Mouse (Mus musculus): Measurements from ENCODE around the gene Sdk1. TPM values are rescaled to one million over a fixed set of nuclear protein-coding genes. Genes with fewer than 3 reads are reported as not detected.

Gene Sdk1
- polyA plus RNA-seq, 1 experiment: 1.0 TPM

GRCm38 (mm10) chr5:141873751-141874150 is 632.5 kb downstream of the Sdk1 start:
- no peaks in the 10 kb centered on the region for H3K4me1 ChIP-seq (ENCODE audit: control insufficient read depth, insufficient read depth, insufficient read length, low read length)
- 93% methylated on average over 11 of the region's 11 CpGs for WGBS
- no peak overlapping the region for H3K4me3 ChIP-seq (ENCODE audit: low read depth, low read length)
- TF ChIP-seq POLR2A (IDR thresholded peaks at IDR 0.05; ENCODE audit: low read depth, low read length) (no peak), CTCF (IDR thresholded peaks at IDR 0.05; ENCODE audit: extremely low read depth, insufficient read length, insufficient replicate concordance, low read depth, low read length) (no peak)
- H3K36me3 ChIP-seq (ENCODE audit: control insufficient read depth, insufficient read depth, low read length): no peaks in the 10 kb centered on the region
- H3K27ac ChIP-seq (ENCODE audit: insufficient read depth, low read depth, low read length): no peak overlapping the region
- no peaks in the 10 kb centered on the region for H3K27me3 ChIP-seq (ENCODE audit: control insufficient read depth, insufficient read depth, low read length)

DNA sequence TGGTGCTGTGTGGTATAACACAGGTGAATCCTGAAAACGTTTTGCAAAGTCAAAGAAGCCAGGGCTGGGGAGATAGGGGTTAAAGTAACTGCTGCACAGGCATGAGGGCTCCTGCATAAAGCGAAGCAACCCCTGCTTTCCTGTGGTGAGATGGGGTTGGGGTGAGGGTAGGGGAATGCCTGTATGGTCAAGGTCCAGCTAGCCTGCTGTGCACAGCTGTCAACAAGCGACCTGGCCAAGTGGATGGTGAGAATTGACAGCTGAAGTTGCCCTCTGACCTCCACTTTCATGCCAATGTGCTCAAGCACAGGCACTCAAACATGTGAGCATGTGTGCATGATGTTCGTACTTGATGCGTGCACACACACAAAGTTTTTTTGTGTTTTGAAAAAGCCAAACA is 639.4 kb downstream of the Sdk1 start:
- Histone ChIP-seq H3K27ac (ENCODE audit: insufficient read depth, low read depth, low read length) (no peak overlapping the region), H3K27me3 (ENCODE audit: control insufficient read depth, insufficient read depth, low read length) (no peaks in the 10 kb centered on the region), H3K4me1 (ENCODE audit: control insufficient read depth, insufficient read depth, insufficient read length, low read length) (no peaks in the 10 kb centered on the region), H3K4me3 (ENCODE audit: low read depth, low read length) (no peak overlapping the region), H3K36me3 (ENCODE audit: control insufficient read depth, insufficient read depth, low read length) (no peaks in the 10 kb centered on the region)
- 62% methylated on average over 5 of the region's 5 CpGs for WGBS
- TF ChIP-seq POLR2A (IDR thresholded peaks at IDR 0.05; ENCODE audit: low read depth, low read length) (no peak), CTCF (IDR thresholded peaks at IDR 0.05; ENCODE audit: extremely low read depth, insufficient read length, insufficient replicate concordance, low read depth, low read length) (no peak)

- H3K36me3 ChIP-seq (ENCODE audit: control insufficient read depth, insufficient read depth, low read length): no peaks in the 10 kb centered on the region
- no peak overlapping the region for H3K27ac ChIP-seq (ENCODE audit: insufficient read depth, low read depth, low read length)
- no peaks in the 10 kb centered on the region for H3K4me1 ChIP-seq (ENCODE audit: control insufficient read depth, insufficient read depth, insufficient read length, low read length)
- no peak overlapping the region for H3K4me3 ChIP-seq (ENCODE audit: low read depth, low read length)
- H3K27me3 ChIP-seq (ENCODE audit: control insufficient read depth, insufficient read depth, low read length): no peaks in the 10 kb centered on the region
- 25% methylated on average over 3 of the region's 3 CpGs for WGBS
- TF ChIP-seq POLR2A (IDR thresholded peaks at IDR 0.05; ENCODE audit: low read depth, low read length) (no peak), CTCF (IDR thresholded peaks at IDR 0.05; ENCODE audit: extremely low read depth, insufficient read length, insufficient replicate concordance, low read depth, low read length) (no peak)
Measured at GRCm38 (mm10) chr5:141884111-141884647, 642.9 kb downstream of the Sdk1 start.

DNA sequence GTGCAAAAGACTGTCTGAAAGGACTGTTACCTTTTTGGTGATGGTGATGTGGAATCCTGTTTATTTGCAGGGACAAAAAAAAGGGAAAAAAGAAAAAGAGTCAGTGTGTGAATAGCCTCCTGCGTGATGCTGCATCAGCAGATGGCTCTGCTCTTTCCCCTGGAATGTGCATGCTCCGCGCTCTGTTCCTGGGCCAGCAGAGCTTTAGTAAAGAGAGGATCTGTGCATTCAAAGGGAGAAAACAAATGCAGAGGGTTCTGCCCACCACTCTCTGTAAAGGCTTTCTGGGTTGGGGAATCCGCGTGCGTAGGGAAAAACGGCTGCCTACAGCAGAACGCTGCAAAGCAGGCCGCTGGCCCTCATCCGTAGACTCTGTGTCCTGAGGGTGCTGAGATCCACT is 644.7 kb downstream of the Sdk1 start:
- Histone ChIP-seq H3K27ac (ENCODE audit: insufficient read depth, low read depth, low read length) (no peak overlapping the region), H3K36me3 (ENCODE audit: control insufficient read depth, insufficient read depth, low read length) (no peaks in the 10 kb centered on the region), H3K4me3 (ENCODE audit: low read depth, low read length) (no peak overlapping the region), H3K4me1 (ENCODE audit: control insufficient read depth, insufficient read depth, insufficient read length, low read length) (no peaks in the 10 kb centered on the region), H3K27me3 (ENCODE audit: control insufficient read depth, insufficient read depth, low read length) (no peaks in the 10 kb centered on the region)
- 85% methylated on average over 10 of the region's 10 CpGs for WGBS
- no peak for TF ChIP-seq POLR2A (IDR thresholded peaks at IDR 0.05; ENCODE audit: low read depth, low read length)
- TF ChIP-seq CTCF (IDR thresholded peaks at IDR 0.05; ENCODE audit: extremely low read depth, insufficient read length, insufficient replicate concordance, low read depth, low read length): no peak

- Histone ChIP-seq H3K36me3 (ENCODE audit: control insufficient read depth, insufficient read depth, low read length) (no peaks in the 10 kb centered on the region), H3K4me3 (ENCODE audit: low read depth, low read length) (no peak overlapping the region), H3K27me3 (ENCODE audit: control insufficient read depth, insufficient read depth, low read length) (no peaks in the 10 kb centered on the region), H3K27ac (ENCODE audit: insufficient read depth, low read depth, low read length) (no peak overlapping the region), H3K4me1 (ENCODE audit: control insufficient read depth, insufficient read depth, insufficient read length, low read length) (no peaks in the 10 kb centered on the region)
- 58% methylated on average over 9 of the region's 9 CpGs for WGBS
- TF ChIP-seq CTCF (IDR thresholded peaks at IDR 0.05; ENCODE audit: extremely low read depth, insufficient read length, insufficient replicate concordance, low read depth, low read length): no peak
- no peak for TF ChIP-seq POLR2A (IDR thresholded peaks at IDR 0.05; ENCODE audit: low read depth, low read length)
Measured at GRCm38 (mm10) chr5:141889766-141890165, 648.5 kb downstream of the Sdk1 start.

GRCm38 (mm10) chr5:141896402-141896801 is 655.1 kb downstream of the Sdk1 start:
- no peaks in the 10 kb centered on the region for H3K36me3 ChIP-seq (ENCODE audit: control insufficient read depth, insufficient read depth, low read length)
- H3K4me3 ChIP-seq (ENCODE audit: low read depth, low read length): no peak overlapping the region
- H3K27me3 ChIP-seq (ENCODE audit: control insufficient read depth, insufficient read depth, low read length): no peaks in the 10 kb centered on the region
- 83% methylated on average over 8 of the region's 8 CpGs for WGBS
- TF ChIP-seq POLR2A (IDR thresholded peaks at IDR 0.05; ENCODE audit: low read depth, low read length) (no peak), CTCF (IDR thresholded peaks at IDR 0.05; ENCODE audit: extremely low read depth, insufficient read length, insufficient replicate concordance, low read depth, low read length) (no peak)
- no peaks in the 10 kb centered on the region for H3K4me1 ChIP-seq (ENCODE audit: control insufficient read depth, insufficient read depth, insufficient read length, low read length)
- H3K27ac ChIP-seq (ENCODE audit: insufficient read depth, low read depth, low read length): no peak overlapping the region

DNA sequence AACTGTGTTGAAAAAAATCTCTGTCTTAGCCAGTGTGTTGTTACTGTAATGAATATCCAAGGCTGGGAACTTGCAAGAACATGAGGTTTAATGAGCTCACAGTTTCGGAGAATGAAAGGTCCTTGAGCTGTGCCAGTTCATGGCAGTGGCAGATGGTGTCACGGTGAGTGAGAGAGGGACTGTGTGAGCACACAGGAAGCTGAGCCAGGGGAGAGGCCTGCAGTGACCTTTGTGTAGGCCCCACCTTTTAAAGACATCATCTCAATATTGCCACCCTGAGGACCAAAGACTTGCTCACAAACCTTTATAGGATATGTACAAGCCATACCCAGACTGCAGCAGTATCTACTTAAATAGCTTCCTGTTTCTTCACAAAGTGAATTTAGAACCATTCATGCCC is 656.2 kb downstream of the Sdk1 start:
- TF ChIP-seq POLR2A (IDR thresholded peaks at IDR 0.05; ENCODE audit: low read depth, low read length) (no peak), CTCF (IDR thresholded peaks at IDR 0.05; ENCODE audit: extremely low read depth, insufficient read length, insufficient replicate concordance, low read depth, low read length) (no peak)
- 42% methylated on average over 2 of the region's 2 CpGs for WGBS
- no peaks in the 10 kb centered on the region for H3K36me3 ChIP-seq (ENCODE audit: control insufficient read depth, insufficient read depth, low read length)

More for the DNA sequence above, 656.2 kb downstream of the Sdk1 start:
- Histone ChIP-seq H3K4me1 (ENCODE audit: control insufficient read depth, insufficient read depth, insufficient read length, low read length) (no peaks in the 10 kb centered on the region), H3K4me3 (ENCODE audit: low read depth, low read length) (no peak overlapping the region), H3K27me3 (ENCODE audit: control insufficient read depth, insufficient read depth, low read length) (no peaks in the 10 kb centered on the region), H3K27ac (ENCODE audit: insufficient read depth, low read depth, low read length) (no peak overlapping the region)

Data from small intestine, adult 2 months (tissue).